ENCODE assay signal across 8 mouse cellular contexts in the genomic region with DNA sequence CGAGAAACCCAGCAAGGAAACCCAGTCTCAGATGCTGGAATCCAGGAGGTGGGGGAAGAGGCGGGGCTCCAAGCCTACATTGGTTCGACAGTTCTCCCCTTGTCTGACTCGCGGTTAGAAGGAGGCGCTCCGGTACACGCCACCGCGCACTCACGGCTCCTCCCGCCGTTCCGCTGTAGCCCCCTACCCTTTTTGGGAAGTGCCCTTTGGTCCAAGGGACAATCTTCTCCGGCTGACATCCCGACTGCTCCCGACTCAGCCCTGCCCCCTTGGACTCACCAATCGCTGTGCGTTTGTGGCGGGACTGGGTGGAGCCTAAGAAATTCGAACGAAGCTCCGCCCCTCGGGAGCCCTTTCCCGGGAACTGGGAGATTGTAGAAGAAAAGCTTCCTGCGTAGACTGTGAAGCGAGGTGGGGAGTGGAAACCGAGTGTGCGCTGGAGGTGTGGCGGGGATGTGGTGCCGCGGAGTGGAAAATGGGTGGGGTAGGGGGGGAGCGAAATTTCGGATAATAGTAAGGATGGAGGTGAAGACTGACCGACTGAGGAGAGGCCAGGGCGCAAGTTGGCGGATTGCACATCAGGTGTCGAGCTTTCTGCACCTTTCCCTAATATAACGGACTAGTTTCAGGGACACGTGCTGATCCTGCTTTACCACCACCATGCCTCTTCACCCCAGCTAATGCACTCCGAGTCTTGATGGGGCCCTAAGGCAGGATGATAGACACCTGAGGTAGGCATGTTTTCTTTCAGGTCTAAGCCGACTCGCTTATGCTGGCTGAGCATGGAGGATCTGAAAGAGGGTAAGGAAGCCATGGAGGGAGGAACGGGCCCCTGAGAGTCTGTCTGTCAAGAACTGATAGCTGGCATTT. TPM values are rescaled to one million over a fixed set of nuclear protein-coding genes. Genes with fewer than 3 reads are reported as not detected.
DNase-seq lines count a peak whose midpoint lies in the region; ATAC-seq and TF ChIP-seq lines count a peak whose summit lies in the region.

TSS of gene Psrc1 (plus strand) at position 355 of the 870 bp plus-strand sequence.

- no peak for TF ChIP-seq EP300 in heart, adult 2 months (IDR thresholded peaks at IDR 0.05; ENCODE audit: insufficient read depth, low read depth, low read length)

- no peaks in the 10 kb centered on the region for H3K79me2 ChIP-seq in heart, adult 2 months (replicated peaks; ENCODE audit: control insufficient read depth, insufficient read depth, low read length)

- H3K4me2 ChIP-seq in embryonic facial prominence, embryonic 13.5 days = peak within 1 kb of the TSS; percentile 71
- H3K4me2 ChIP-seq in limb, embryonic 14.5 days (replicated peaks; ENCODE audit: low read depth, low read length, severe bottlenecking) = peak within 1 kb of the TSS; percentile 56
- peak within 1 kb of the TSS; percentile 62 for H3K4me2 ChIP-seq in midbrain, embryonic 16.5 days (ENCODE audit: low read length)

- DNase-seq in B cell, adult 2 months = peak; percentile 43 to 52
- peak; percentile 69 to 76 for DNase-seq in adrenal gland, postnatal 4 days (ENCODE audit: low spot score in 2 of 2)
- peak; percentile 91 to 93 for DNase-seq in heart, adult 2 months
- peak; percentile 94 for DNase-seq in kidney, adult 2 months
- DNase-seq in limb, embryonic 14.5 days (ENCODE audit: low spot score) = peak; percentile 92
- DNase-seq in spleen, adult 2 months (ENCODE audit: low read depth in 1 of 2, low spot score in 2 of 2) = peak in 1 of 2 experiments; percentile 67

- ATAC-seq in embryonic facial prominence, embryonic 13.5 days (ENCODE audit: insufficient number of reproducible peaks, insufficient read depth, low FRiP score, low TSS enrichment, low read depth) = peak; percentile 86
- ATAC-seq in limb, embryonic 14.5 days (ENCODE audit: low FRiP score, low read depth) = peak; percentile 95
- peak; percentile 93 for ATAC-seq in midbrain, embryonic 16.5 days

- TF ChIP-seq CTCF in heart, adult 2 months (IDR thresholded peaks at IDR 0.05) = no peak
- no peak for TF ChIP-seq CTCF in kidney, adult 2 months (conservative IDR thresholded peaks at IDR 0.05; ENCODE audit: insufficient read depth, insufficient read length, low read depth, low read length)
- TF ChIP-seq CTCF in spleen, adult 2 months (IDR thresholded peaks at IDR 0.05; ENCODE audit: extremely low read depth, insufficient read depth, insufficient read length, insufficient replicate concordance) = no peak

- no peaks in the 10 kb centered on the region for H3K9me3 ChIP-seq in embryonic facial prominence, embryonic 13.5 days
- no peaks in the 10 kb centered on the region for H3K9me3 ChIP-seq in limb, embryonic 14.5 days (ENCODE audit: control insufficient read depth, low read length)
- H3K9me3 ChIP-seq in midbrain, embryonic 16.5 days (replicated peaks; ENCODE audit: control insufficient read depth, low read length, poor library complexity, severe bottlenecking) = no peaks in the 10 kb centered on the region

- H3K4me1 ChIP-seq in embryonic facial prominence, embryonic 13.5 days = peaks cover 53% of the 10 kb centered on the region
- peaks cover 5% of the 10 kb centered on the region for H3K4me1 ChIP-seq in heart, adult 2 months (ENCODE audit: control insufficient read depth, insufficient read depth, low read length)
- peaks cover 3% of the 10 kb centered on the region; the same call in 1 of the 2 replicates for H3K4me1 ChIP-seq in kidney, adult 2 months (ENCODE audit: control insufficient read depth, insufficient read depth, low read length)
- peaks cover 28% of the 10 kb centered on the region for H3K4me1 ChIP-seq in limb, embryonic 14.5 days (ENCODE audit: control insufficient read depth, insufficient read depth, low read length)
- H3K4me1 ChIP-seq in midbrain, embryonic 16.5 days (ENCODE audit: control insufficient read depth, insufficient read depth, low read length) = peaks cover 9% of the 10 kb centered on the region
- H3K4me1 ChIP-seq in spleen, adult 2 months (ENCODE audit: control insufficient read depth, insufficient read depth, insufficient read length) = peaks cover 6% of the 10 kb centered on the region; the same call in 1 of the 2 replicates

- H3K4me3 ChIP-seq in embryonic facial prominence, embryonic 13.5 days = peak within 1 kb of the TSS; percentile 63
- peak within 1 kb of the TSS; percentile 76 for H3K4me3 ChIP-seq in heart, adult 2 months
- peak within 1 kb of the TSS; percentile 63 for H3K4me3 ChIP-seq in kidney, adult 2 months (ENCODE audit: insufficient read depth, low read depth, low read length)
- H3K4me3 ChIP-seq in limb, embryonic 14.5 days (replicated peaks; ENCODE audit: low read length) = peak within 1 kb of the TSS; percentile 66
- peak within 1 kb of the TSS; percentile 55 for H3K4me3 ChIP-seq in midbrain, embryonic 16.5 days (ENCODE audit: low read depth, low read length)
- peak within 1 kb of the TSS; percentile 98 for H3K4me3 ChIP-seq in spleen, adult 2 months (ENCODE audit: extremely low read depth, insufficient read depth, insufficient read length)

- intact Hi-C loops in heart, adult 2 months (cut with DNase I) = no loop called here

- WGBS in embryonic facial prominence, embryonic 13.5 days = 1% methylated on average over 44 of the region's 44 CpGs
- 3% methylated on average over 44 of the region's 44 CpGs for WGBS in heart, adult 2 months
- WGBS in kidney, adult 2 months = 3% methylated on average over 44 of the region's 44 CpGs
- WGBS in limb, embryonic 14.5 days = under 1% methylated on average over 43 of the region's 44 CpGs
- under 1% methylated on average over 44 of the region's 44 CpGs for WGBS in midbrain, embryonic 16.5 days
- 3% methylated on average over 44 of the region's 44 CpGs for WGBS in spleen, adult 2 months

- peak within 1 kb of the TSS; percentile 87 for H3K27ac ChIP-seq in embryonic facial prominence, embryonic 13.5 days
- H3K27ac ChIP-seq in heart, adult 2 months = peak within 1 kb of the TSS; percentile 13; the same call in 1 of the 2 replicates
- no peak within 1 kb of the TSS for H3K27ac ChIP-seq in kidney, adult 2 months (ENCODE audit: insufficient read depth, low read depth, low read length)
- peak within 1 kb of the TSS; percentile 58; the same call in 1 of the 2 replicates for H3K27ac ChIP-seq in limb, embryonic 14.5 days (replicated peaks; ENCODE audit: low read depth, low read length)
- 0 out of 2 replicates have a peak within 1 kb of the TSS, but pooled peaks have one; percentile 1 for H3K27ac ChIP-seq in midbrain, embryonic 16.5 days (ENCODE audit: low read length)
- H3K27ac ChIP-seq in spleen, adult 2 months (ENCODE audit: insufficient read depth, low read length) = no peak within 1 kb of the TSS

- no peak for TF ChIP-seq POLR2A in heart, adult 2 months (IDR thresholded peaks at IDR 0.05; ENCODE audit: insufficient read depth, low read depth, low read length)
- TF ChIP-seq POLR2A in kidney, adult 2 months (IDR thresholded peaks at IDR 0.05; ENCODE audit: low read depth, low read length) = no peak
- TF ChIP-seq POLR2A in limb, embryonic 14.5 days (IDR thresholded peaks at IDR 0.05; ENCODE audit: borderline replicate concordance, extremely low read depth, insufficient read depth, insufficient read length) = peak; percentile 30; the same call in 1 of the 2 replicates
- TF ChIP-seq POLR2A in spleen, adult 2 months (IDR thresholded peaks at IDR 0.05; ENCODE audit: low read depth, low read length) = no peak

- H3K27me3 ChIP-seq in embryonic facial prominence, embryonic 13.5 days = no peaks in the 10 kb centered on the region
- no peaks in the 10 kb centered on the region for H3K27me3 ChIP-seq in heart, adult 2 months (ENCODE audit: control insufficient read depth, insufficient read depth, low read length)
- H3K27me3 ChIP-seq in kidney, adult 2 months (replicated peaks; ENCODE audit: control insufficient read depth, insufficient read depth, low read length) = no peaks in the 10 kb centered on the region
- no peaks in the 10 kb centered on the region for H3K27me3 ChIP-seq in limb, embryonic 14.5 days (ENCODE audit: control insufficient read depth, insufficient read depth, low read length)
- no peaks in the 10 kb centered on the region for H3K27me3 ChIP-seq in midbrain, embryonic 16.5 days (ENCODE audit: control insufficient read depth, insufficient read depth, low read depth, low read length)
- no peaks in the 10 kb centered on the region for H3K27me3 ChIP-seq in spleen, adult 2 months (ENCODE audit: control insufficient read depth, insufficient read depth, low read length)

- peaks cover 20% of the 10 kb centered on the region for H3K36me3 ChIP-seq in embryonic facial prominence, embryonic 13.5 days
- H3K36me3 ChIP-seq in heart, adult 2 months (ENCODE audit: control insufficient read depth, insufficient read depth, low read length) = no peaks in the 10 kb centered on the region
- no peaks in the 10 kb centered on the region for H3K36me3 ChIP-seq in kidney, adult 2 months (ENCODE audit: control insufficient read depth, insufficient read depth, low read length)
- H3K36me3 ChIP-seq in limb, embryonic 14.5 days (ENCODE audit: control insufficient read depth, insufficient read depth, low read length) = peaks cover 14% of the 10 kb centered on the region
- no peaks in the 10 kb centered on the region for H3K36me3 ChIP-seq in midbrain, embryonic 16.5 days (ENCODE audit: control insufficient read depth, insufficient read depth, low read length)
- H3K36me3 ChIP-seq in spleen, adult 2 months (ENCODE audit: control insufficient read depth, insufficient read depth, low read length) = no peaks in the 10 kb centered on the region

- peak within 1 kb of the TSS; percentile 69 for H3K9ac ChIP-seq in embryonic facial prominence, embryonic 13.5 days
- peak within 1 kb of the TSS; percentile 62 for H3K9ac ChIP-seq in heart, adult 2 months (ENCODE audit: low read depth, low read length)
- peak within 1 kb of the TSS; percentile 48 for H3K9ac ChIP-seq in limb, embryonic 14.5 days (ENCODE audit: low read depth, low read length, severe bottlenecking)
- peak within 1 kb of the TSS; percentile 56 for H3K9ac ChIP-seq in midbrain, embryonic 16.5 days (ENCODE audit: low read depth, low read length)

RNA-seq across cellular contexts. Expression of gene Psrc1, which starts in this region (rescaled TPM):
- 10 to 100 TPM; 13.0 to 15.2 TPM for total RNA-seq in adrenal gland, postnatal 4 days (2021)
- polyA plus RNA-seq in embryonic facial prominence, embryonic 13.5 days (2015; fragmentation: Nextera tagmentation; extraction: Ambion mirVana) = 61.4 and 73.1 TPM in 2 replicates
- total RNA-seq in heart, adult 2 months (2021) = under 1 TPM; 0.16 to 0.34 TPM
- polyA plus RNA-seq in heart, adult 2 months (2012; rRNA removed) = 0.59 and 0.64 TPM in 2 replicates
- polyA plus RNA-seq in kidney, adult 2 months (2012; rRNA removed) = 1.6 and 1.7 TPM in 2 replicates
- 86.7 and 91.5 TPM in 2 replicates for polyA plus RNA-seq in limb, embryonic 14.5 days (2012; rRNA removed)
- polyA plus RNA-seq in limb, embryonic 14.5 days (2014; fragmentation: Nextera tagmentation; extraction: Ambion mirVana) = 38.0 and 39.1 TPM in 2 replicates
- polyA plus RNA-seq in midbrain, embryonic 16.5 days (2015; fragmentation: Nextera tagmentation; extraction: Ambion mirVana) = 3.9 and 5.2 TPM in 2 replicates
- 5.4 and 6.1 TPM in 2 replicates for polyA plus RNA-seq in spleen, adult 2 months (2012; rRNA removed)

Comparison
In these comparisons a context has a peak if more than half of its experiments do, and no peak if none do; other contexts are left out.
1. RNA of gene Psrc1 (total RNA-seq): 13.0 to 15.2 TPM in adrenal gland, postnatal 4 days; 0.16 to 0.34 TPM in heart, adult 2 months; every median in the first group is over 10 times any median in the second.
2. Peak in DNase-seq, H3K4me3 ChIP-seq, H3K27ac ChIP-seq and H3K9ac ChIP-seq in heart, adult 2 months; RNA of the gene not detected or under 1 TPM.
3. H3K27ac ChIP-seq: peak in embryonic facial prominence, embryonic 13.5 days (single experiment), limb, embryonic 14.5 days (single experiment) and midbrain, embryonic 16.5 days (single experiment); none in kidney, adult 2 months (single experiment) and spleen, adult 2 months (single experiment).
4. Peak in every context shown above with its lines, with median percentiles within 50 percentile points of each other: ATAC-seq, H3K4me2 ChIP-seq, H3K4me3 ChIP-seq and H3K9ac ChIP-seq.